Mouse (Mus musculus): ENCODE results near the gene Acot13. TPM values are rescaled to one million over a fixed set of nuclear protein-coding genes. Genes with fewer than 3 reads are reported as not detected.
"Not testable (repeated sequence)": the region's sequence is repeated elsewhere in the genome, so short reads cannot be mapped to it uniquely, and the experiment has no call there.

The Acot13 gene
- total RNA-seq (2021): 10 to 100 TPM; 72.3 to 79.9 TPM

DNA sequence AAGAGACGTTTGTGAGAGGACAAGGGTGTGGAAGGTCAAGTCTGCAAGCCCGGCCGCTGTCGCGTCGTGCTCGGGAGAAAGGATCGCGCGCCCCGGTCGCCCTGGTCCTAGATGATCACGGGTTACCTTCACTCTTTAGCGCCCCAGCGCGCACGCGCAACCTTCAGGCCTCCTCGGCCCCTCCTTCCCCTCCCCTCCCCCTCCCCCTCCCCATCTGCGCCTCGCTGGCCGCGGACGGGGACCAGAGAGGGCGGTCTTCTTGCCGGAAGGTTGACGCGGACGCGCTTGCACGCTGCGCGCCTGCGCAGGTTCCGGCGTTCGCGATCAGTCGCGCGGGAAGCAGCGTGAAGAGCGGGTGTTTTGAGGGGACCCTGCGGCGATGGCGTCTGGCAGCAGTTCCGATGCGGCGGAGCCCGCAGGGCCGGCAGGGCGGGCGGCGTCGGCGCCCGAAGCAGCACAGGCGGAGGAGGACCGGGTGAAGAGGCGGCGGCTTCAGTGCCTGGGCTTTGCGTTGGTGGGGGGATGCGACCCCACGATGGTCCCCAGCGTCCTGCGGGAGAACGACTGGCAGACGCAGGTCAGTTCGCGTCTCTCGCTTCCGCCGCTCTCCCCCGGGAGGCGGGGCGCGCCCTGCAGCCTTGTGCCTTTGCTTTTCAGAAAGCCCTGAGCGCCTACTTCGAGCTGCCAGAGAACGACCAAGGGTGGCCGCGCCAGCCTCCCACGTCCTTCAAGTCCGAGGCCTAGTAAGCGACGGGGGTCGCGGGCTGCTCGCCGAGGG lies at the start of gene Acot13, which contains the start of gene Tdp2:
TSS of gene Acot13 (minus strand) at position 188 of the 778 bp plus-strand sequence.
TSS of gene Tdp2 (plus strand) at position 327 of the 778 bp plus-strand sequence.
- intact Hi-C loops (cut with DNase I): loop anchor here (1.0 to 2.0 kb wide), 2 partner anchors 13 to 30 kb away; partner anchors contain the start of genes BC005537 and D130043K22Rik
- DNase-seq (ENCODE audit: low spot score in 2 of 2): peak; percentile 92 to 94

DNA sequence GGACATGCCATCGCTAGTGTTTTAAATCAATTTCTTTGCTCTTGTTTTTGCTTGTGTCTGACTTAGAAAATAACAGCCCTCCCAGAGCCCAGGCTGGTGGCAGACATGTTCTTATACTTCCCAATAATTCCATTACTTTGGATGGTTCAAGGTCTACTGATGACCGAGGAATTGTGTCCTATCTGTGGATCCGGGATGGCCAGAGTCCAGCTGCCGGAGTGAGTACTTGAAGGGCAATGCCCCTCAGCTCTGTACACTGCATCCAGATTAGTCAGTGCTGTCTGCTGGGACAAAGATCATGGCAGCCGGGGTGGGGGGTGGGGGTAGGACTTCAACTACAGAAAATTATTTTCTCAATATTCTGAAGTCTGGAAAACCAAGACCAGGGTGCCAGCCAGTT lies 49.4 kb upstream of the Acot13 start:
- intact Hi-C loops (cut with DNase I): no loop called here
- no peak for DNase-seq (ENCODE audit: low spot score in 2 of 2)

DNA sequence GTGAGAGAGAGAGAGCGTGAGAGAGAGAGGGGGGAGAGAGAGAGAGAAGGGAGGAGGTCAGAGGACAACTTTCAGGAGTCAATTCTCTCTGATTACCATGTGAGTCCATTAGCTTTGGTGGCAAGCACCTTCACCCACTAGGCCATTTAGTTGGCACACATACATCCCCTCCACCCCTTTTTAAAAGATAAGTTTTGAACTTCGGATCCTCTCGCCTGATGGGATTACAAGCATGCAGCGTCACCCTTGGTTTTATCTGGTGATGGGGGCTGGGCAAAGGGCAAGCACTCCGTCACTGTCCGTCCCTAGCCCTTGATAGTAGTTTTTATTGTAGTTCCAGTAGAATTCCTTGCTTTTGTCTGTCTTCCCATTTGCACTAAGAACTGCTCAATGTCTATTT lies 48.9 kb upstream of the Acot13 start:
- intact Hi-C loops (cut with DNase I): no loop called here
- DNase-seq (ENCODE audit: low spot score in 2 of 2): no peak

DNA sequence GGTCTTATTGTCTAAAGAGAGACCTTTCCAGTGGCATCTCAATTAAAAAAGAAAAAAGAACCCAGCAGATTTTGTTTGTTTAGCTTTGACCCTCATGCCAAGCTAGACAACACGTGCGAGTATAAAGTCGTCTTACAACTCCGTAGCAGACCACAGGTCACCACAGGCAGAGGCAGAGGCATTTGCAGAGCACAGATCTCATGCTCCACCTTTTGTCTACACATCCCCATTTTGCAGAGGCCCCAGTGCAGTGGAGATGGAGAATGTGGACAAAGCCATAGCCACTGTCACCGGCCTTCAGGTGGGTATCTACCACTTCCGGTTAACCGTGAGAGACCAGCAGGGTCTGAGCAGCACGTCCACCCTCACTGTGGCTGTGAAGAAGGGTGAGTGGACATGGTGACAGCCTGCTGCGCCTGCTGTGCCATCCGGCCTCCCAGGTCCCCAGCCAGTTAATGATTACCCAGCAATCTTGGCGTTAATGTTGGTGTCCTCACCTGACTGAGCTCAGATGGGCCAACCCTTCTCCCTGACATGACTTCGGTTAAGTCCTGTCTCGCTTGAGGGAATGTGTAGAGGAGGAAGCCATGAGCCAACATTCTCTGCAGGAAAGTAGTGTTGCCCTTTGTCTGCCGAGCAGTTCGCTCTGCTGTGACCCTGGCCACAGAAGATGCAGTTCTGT lies 48.2 kb upstream of the Acot13 start:
- intact Hi-C loops (cut with DNase I): no loop called here
- DNase-seq (ENCODE audit: low spot score in 2 of 2): no peak

DNA sequence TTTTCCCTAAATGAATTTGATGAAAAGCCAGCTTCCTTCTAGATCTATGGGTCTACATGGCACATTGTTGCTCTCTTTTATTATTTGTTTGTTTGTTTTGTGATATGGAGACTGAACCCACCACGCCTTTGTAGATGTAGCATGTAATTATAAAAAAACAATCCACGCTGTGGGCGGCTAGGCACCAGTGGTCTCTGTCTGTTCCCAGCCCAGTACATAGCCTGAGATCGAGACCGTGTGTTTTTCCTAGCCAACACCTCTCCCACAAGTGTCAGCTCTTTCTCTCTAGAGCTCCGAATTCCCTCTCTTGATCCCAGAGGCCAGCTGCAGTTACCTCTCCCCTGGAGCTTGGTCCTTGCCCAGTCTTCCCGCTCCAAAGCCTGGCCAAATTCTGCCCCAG lies 36.9 kb upstream of the Acot13 start:
- no peak for DNase-seq (ENCODE audit: low spot score in 2 of 2)
- intact Hi-C loops (cut with DNase I): no loop called here

DNA sequence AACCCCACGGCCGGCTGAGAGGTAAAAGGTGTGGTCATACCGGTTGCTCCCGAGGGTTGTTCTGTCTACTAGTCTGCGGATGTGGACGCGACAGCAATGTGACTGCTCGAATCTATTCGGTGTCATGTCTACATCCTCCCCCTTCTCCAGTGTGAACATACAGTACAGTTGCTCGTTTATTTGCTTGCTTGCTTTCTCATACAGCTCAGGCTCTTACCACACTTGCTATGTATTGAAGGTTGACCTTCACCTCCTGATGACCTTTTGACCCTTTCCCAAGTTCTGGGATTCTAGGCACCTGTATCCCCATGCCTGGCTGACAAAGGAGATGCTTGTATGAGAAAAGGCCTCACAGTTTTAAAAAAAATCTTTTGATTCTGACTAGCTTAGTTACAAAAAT lies 36.4 kb upstream of the Acot13 start:
- intact Hi-C loops (cut with DNase I): no loop called here
- no peak for DNase-seq (ENCODE audit: low spot score in 2 of 2)

DNA sequence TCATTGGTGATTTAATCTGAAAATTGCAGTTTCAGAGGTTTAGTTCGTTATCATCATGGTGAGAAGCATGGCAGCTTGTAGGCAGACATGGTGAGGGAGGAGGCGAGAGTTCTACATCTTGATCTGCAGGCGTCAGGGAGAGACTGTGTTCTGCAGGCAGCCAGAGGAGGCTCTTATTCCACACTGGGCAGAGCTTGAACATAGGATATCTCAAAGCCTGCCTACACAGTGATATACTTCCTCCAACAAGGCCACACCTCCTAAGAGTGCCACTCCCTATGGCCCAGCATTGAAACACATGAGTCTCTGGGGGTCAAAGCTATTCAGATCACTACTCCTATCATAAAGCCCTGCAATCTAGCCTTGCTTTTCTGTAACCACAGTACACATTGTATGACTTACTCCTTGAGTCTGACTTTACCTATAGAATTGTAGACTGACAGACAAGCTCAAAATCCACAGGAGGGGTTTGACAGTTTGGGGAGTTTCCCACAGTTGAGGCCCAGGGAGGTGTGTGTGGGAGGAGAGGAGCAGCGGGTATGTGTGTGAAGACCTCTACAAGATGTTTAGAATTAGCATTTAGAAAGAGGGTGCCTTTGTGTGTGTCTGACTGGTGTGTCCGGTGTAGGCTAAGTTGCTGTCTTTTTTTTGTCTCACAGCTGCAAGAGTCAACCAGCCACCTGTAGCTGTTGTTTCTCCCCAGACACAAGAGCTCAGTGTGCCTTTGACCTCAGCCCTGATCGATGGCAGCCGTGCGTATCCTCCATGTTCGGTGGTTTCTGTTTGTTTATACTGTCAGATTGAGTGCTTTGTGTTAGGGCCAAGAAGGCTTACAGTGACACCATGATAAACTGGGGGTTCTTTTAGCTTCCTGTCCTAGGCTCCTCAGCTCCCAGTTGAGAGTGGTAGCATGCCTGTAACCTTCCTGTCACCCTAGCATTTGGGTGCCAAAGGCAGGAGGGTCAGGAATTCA lies 35.4 kb upstream of the Acot13 start:
- DNase-seq (ENCODE audit: low spot score in 2 of 2): no peak
- intact Hi-C loops (cut with DNase I): no loop called here

DNA sequence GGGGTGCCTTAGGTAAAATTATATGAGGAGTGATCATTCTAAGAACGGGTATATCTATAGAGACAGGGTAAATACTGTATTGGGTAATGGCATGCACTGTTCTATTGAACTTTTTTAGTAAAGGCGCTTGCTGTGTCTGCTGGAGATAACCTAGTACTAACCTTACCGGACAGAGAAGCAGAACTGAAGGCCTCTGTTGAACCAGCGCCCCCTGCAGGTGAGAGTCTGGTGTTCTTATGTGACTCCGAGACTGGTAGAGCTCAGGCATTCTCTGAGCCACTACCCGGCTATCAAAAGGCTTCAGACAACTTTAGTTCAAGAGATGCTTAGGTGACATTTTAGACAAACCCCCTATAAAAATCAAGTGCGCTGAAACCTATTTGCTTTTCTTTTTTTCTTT lies 31.2 kb upstream of the Acot13 start:
- intact Hi-C loops (cut with DNase I): no loop called here

DNA sequence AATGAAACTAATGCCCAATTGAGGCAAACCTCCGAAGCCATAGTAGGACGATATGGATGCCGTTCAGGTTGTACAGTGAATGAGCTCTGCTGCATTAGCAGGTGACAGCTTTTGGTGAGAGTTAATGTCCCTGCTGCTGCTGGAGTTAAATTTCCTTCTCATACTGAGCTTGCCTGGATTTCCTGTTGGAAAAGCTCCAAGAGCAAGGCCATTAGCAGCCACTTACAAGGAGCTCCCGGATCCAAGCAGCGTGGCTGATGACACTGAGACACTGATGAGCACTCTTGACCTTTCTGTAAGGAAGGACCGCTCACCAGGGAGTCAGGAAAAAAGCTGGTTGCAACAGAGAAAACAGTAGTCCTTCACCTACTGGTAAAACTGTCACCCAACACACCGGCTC lies 30.7 kb upstream of the Acot13 start:
- intact Hi-C loops (cut with DNase I): no loop called here
- DNase-seq (ENCODE audit: low spot score in 2 of 2): no peak

More for the DNA sequence above, 31.2 kb upstream of the Acot13 start:
- DNase-seq (ENCODE audit: low spot score in 2 of 2): peak; percentile 17 to 40

DNA sequence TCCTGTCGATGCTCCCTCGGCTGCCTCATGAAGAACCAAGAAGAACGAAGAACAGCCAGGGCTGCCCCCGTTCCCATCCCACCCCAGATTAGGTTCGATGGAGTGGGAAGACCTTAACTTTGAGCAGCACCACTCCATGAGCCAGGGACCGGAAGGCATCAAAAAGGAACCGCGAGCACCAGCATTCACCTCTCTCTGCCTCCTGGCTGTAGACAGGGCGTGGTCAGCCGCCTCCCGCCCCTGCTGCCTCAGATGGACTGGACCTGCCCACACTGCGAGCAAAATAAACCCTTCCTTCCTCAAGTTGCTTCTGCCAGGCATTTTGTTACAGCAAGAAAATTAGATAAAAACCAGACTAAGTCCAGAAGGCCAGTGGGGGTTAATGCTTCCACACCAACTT lies 29.7 kb upstream of the Acot13 start:
- intact Hi-C loops (cut with DNase I): no loop called here
- no peak for DNase-seq (ENCODE audit: low spot score in 2 of 2)

DNA sequence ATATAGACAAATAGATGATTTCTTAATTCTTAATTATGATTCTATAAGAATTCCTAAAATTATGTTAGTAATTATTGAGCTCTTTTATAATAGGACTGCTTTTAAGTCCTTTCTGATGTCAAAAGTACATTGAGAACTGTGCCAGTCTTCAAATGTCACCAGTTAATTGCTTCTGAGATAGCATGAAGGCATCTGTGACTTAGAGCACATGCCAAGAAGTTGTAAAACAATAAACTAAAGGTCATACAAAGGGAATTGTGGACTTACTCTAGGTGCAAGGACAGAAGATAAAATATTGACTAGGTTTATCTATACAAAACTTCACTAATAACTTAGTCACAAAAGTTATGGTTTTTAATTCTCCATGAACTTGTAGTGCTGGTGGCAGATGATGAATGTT lies 27.8 kb upstream of the Acot13 start:
- no peak for DNase-seq (ENCODE audit: low spot score in 2 of 2)

DNA sequence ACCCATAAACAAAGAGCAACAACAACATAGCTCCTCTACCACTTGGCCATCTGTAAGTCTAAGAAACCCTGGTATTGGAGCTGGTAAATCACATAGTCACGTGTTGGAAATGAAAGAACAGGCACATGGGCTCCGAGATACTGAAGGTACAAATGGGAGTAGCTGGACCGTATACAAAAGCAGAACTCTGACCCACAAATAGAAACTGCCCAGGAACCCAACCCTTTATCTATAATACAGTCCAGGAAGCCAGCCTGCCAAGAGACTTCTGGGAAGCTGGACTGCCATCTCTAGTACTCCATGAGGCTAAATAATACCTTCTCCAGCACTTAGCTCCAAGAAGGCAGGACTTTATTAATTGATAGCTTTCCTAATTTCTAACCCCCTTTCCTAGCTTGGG lies 21.2 kb upstream of the Acot13 start:
- intact Hi-C loops (cut with DNase I): no loop called here
- DNase-seq (ENCODE audit: low spot score in 2 of 2): no peak

More for the DNA sequence above, 27.8 kb upstream of the Acot13 start:
- intact Hi-C loops (cut with DNase I): no loop called here

DNA sequence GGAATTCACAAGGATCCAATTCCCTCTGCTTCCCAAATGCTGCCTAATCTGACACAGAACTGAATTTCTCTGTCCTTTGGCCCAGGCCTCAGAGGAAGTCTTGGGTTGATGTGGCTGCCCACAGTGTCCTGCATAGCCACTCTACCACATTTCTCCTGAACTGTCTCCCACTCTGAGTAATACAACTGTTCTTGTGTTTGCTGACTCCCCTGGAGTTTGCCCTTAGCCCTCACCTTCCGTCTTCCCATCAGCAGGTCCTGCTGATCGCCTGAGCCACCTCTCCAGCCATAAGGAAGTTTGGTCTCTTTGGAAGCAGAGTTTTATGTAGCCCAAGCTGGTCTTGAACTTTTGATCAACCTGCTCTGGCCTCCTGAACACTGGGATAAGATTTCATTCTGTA lies 20.6 kb upstream of the Acot13 start:
- intact Hi-C loops (cut with DNase I): no loop called here
- no peak for DNase-seq (ENCODE audit: low spot score in 2 of 2)

DNA sequence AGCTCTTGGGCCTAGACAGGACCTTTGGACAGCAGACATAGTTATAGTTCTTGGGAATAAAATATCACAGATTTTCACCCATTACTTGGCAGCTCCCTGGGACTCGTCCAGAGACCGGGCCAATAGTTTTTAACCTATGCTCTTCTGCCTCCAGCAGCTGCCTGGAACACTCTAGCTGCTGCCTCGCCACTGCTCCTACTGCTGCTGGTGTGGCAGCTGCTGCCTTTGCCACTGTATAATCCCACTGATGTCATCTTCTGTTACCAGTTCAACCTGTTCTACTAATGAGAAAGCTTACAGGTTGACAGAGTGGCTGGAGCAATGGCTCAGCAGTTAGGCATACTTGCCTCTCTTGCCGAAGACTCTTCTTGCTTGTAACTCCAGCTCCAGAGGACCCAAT lies 18.0 kb upstream of the Acot13 start:
- intact Hi-C loops (cut with DNase I): no loop called here
- no peak for DNase-seq (ENCODE audit: low spot score in 2 of 2)

DNA sequence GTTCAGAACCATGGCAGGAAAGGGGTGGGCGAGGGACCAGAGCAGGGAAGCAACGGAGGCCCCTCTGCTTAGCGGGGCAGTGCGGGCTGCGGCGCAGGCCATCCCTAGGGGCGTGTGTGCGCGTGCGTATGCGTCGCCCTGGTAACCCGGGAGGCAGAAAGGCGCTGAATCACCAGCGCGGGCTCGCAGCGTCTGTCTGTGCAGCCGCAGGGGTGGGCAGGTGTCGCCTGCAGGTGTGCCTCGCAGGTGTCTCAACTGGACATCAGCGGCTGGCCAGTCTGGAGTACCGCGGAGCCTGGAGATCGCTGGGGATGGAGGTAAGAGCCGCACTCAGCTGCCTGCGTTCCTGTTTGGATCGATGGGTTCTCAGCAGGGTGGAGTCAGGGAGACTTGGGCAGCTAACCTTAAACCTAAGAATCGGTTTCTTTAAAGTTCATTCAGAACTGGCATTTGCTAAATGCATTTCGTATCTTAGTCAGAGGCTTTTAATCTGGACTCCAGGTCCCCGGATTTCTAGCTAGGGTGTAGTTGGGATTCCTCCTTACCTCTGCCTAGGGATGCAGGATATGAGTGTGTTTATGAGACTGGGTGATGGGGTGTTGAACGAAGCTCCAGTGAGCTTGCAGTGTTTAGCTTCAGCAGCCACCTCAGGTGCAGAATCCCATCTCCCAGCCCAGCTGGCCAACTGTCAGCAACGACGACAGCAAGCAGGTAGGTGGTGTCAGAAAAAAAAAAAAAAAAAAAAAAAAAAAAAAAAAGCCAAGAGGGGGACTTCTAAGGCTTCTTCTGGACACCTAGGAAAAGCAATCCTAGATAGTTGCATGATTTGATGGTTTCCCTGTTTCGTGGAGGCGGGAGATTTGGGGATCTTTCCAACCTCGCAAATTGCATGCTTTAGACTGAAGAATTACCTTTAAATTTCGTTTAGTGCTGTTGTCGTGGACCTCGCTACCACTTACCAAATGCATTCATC lies 13.9 kb upstream of the Acot13 start, which contains the start of gene D130043K22Rik:
TSS of gene D130043K22Rik (plus strand) at position 153 of the 973 bp plus-strand sequence.
- intact Hi-C loops (cut with DNase I): loop anchor here (2.0 kb wide), 1 partner anchor 14 kb away; the partner anchor contains the start of genes Acot13 and Tdp2

DNA sequence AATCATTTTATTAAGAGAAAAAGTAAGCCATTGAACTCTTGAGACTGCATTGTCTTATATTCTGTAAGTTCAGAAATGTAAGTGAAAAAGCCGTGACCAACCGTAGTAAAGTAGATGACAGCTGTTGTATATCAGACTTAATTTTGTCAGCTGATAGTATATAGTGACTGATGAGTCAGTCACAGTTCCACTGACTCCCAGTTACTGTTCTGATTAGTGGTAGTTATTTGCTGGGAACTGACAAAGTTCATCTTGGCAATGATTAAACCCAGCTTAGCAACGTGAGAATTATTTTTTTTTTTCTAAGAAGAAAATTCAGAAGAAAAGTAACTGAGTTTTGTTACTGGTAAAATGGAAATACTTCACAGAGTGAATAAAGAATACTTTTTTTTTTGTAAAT lies 10.4 kb upstream of the Acot13 start:
- no peak for DNase-seq (ENCODE audit: low spot score in 2 of 2)
- intact Hi-C loops (cut with DNase I): no loop called here

More for the DNA sequence above, 13.9 kb upstream of the Acot13 start, which contains the start of gene D130043K22Rik:
- peak; percentile 79 to 82 for DNase-seq (ENCODE audit: low spot score in 2 of 2)

DNA sequence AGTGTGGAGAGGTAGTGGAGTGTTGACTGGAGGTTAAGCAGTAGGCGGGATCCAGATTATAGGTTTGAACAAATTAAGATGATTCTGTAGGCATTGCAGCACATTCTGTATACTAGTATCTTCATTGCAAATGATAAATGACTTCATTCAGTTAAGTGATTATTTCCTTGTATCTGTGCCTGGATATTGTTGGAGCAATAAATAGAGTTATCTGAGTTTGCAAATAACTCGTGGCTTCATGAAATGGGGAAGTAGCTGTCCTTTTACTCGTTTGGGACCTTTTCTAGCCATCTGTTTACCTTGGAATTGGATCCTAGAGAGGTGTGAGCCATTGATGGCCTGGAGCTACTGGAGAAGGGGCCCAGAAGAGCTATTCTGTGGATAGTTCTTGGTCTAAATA lies 8.5 kb upstream of the Acot13 start:
- DNase-seq (ENCODE audit: low spot score in 2 of 2): no peak
- intact Hi-C loops (cut with DNase I): no loop called here

DNA sequence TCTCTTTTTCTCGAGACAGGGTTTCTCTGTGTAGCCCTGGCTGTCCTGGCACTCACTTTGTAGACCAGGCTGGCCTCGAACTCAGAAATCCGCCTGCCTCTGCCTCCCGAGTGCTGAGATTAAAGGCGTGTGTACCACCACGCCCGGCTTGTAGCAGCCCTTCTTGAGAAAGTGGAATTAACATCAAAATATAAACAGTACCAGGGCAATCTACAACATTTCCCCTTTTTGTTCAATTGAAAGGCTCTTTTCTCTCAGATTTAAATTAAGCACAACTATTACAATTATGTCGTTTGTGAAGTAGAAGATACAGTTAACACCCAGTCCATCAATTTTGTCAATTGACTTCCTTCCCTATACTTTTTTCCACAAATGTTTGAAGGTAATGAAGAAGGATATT lies 6.4 kb upstream of the Acot13 start:
- DNase-seq (ENCODE audit: low spot score in 2 of 2); intact Hi-C loops (cut with DNase I): not testable (repeated sequence)

DNA sequence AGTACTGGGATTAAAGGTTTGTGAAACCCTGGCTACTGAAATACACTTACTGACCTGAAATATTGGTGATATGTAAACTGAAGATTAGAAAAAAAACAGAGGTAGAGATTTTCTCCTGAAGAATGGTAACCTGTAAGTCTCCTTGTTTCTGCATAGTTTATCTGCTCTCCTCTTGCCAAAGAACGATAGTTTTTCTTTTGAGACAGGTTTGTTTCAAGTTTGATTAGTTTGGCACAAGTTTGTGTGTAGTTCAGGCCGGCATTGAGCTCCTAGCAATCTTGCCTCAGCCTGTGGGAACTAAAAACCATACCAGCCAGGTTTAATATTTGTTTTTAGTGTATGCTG lies 1.4 kb upstream of the Acot13 start:
- no peak for DNase-seq (ENCODE audit: low spot score in 2 of 2)
- intact Hi-C loops (cut with DNase I): no loop called here
